Mouse (Mus musculus): ENCODE results near the gene Zfp369. TPM values are rescaled to one million over a fixed set of nuclear protein-coding genes. Genes with fewer than 3 reads are reported as not detected.

Gene Zfp369
- polyA plus RNA-seq, 1 experiment from 2014 or later = 17.3 TPM

- H3K36me3 ChIP-seq (ENCODE audit: control insufficient read depth, insufficient read depth, low read length) = 0 out of 2 replicates have a peak, but pooled peaks cover 2% of the 10 kb centered on the region
- no peak overlapping the region for H3K27ac ChIP-seq (replicated peaks in 1 of 2; ENCODE audit: control insufficient read depth in 1 of 2, insufficient read depth in 1 of 2, low read depth in 2 of 2, low read length in 2 of 2)
- WGBS = 89% methylated on average over 4 of the region's 4 CpGs
- H3K9ac ChIP-seq (ENCODE audit: low read length) = no peak overlapping the region
- ATAC-seq (ENCODE audit: insufficient number of reproducible peaks, insufficient read depth, low FRiP score, low read depth) = no peak
- no peak overlapping the region for H3K4me3 ChIP-seq (ENCODE audit: control insufficient read depth in 1 of 2, insufficient read depth in 1 of 2, low read depth in 1 of 2, low read length in 2 of 2)
- H3K9me3 ChIP-seq (ENCODE audit: control insufficient read depth, low read length) = 0 out of 2 replicates have a peak, but pooled peaks cover 4% of the 10 kb centered on the region
- no peak overlapping the region for H3K4me2 ChIP-seq (ENCODE audit: low read length)
- peaks cover 2 to 11% of the 10 kb centered on the region in 2 experiments; a peak in 1 of 4 replicates for H3K4me1 ChIP-seq (ENCODE audit: control insufficient read depth in 2 of 2, insufficient read depth in 2 of 2, low read length in 2 of 2)
- H3K27me3 ChIP-seq (ENCODE audit: control insufficient read depth, insufficient read depth, low read length) = no peaks in the 10 kb centered on the region
Measured at GRCm38 (mm10) chr13:65243273-65243672, 35.3 kb upstream of the Zfp369 start.

DNA sequence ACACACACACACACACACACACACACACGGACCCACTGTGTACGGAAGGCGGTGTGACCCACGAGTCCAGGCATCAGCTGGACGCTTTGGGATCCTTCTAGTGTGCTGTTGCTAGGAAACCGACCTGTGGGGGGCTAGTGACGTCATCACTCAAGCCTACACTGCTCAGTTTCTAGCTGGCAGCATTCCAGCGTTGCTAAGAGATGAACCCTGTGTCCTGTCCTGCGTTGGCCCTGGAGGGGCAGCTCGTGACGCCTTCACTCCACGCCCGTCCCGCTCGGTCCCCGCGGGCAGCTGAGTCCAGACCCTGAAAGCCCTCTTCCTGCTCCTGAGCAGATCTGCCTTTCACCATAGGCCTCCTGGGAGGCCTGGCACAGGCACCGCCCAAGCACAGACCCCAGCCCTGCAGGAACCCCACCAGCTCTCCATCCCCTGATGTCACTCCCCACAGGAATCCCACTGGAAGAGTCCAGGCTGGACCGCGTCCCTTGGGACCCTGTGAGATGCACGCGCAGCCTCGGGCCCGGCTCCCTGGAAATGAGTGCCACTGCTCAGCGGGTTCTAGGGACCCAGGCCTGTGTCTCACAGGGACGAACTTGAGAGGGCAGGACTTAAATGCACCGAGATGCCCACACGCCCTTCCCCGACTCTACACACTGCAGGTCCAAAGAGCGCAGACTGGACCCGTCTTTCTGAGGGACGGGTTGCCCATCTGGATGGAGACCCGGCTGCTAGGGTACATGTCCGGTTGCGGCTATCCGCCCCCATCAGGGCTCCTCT, 20.2 kb upstream of the Zfp369 start:
- H3K4me3 ChIP-seq (ENCODE audit: control insufficient read depth in 1 of 2, insufficient read depth in 1 of 2, low read depth in 1 of 2, low read length in 2 of 2) = peak overlapping the region; percentile 15 to 24
- H3K9me3 ChIP-seq (ENCODE audit: control insufficient read depth, low read length) = peaks cover 47% of the 10 kb centered on the region
- H3K4me2 ChIP-seq (ENCODE audit: low read length) = peak overlapping the region; percentile 59
- no peaks in the 10 kb centered on the region for H3K36me3 ChIP-seq (ENCODE audit: control insufficient read depth, insufficient read depth, low read length)
- no peak overlapping the region for H3K27ac ChIP-seq (replicated peaks in 1 of 2; ENCODE audit: control insufficient read depth in 1 of 2, insufficient read depth in 1 of 2, low read depth in 2 of 2, low read length in 2 of 2)
- H3K4me1 ChIP-seq (ENCODE audit: control insufficient read depth in 2 of 2, insufficient read depth in 2 of 2, low read length in 2 of 2) = no peaks in the 10 kb centered on the region
- 15% methylated on average over 36 of the region's 36 CpGs for WGBS
- no peak overlapping the region for H3K9ac ChIP-seq (ENCODE audit: low read length)
- peak; percentile 45; the same call in 1 of the 2 replicates for ATAC-seq (ENCODE audit: insufficient number of reproducible peaks, insufficient read depth, low FRiP score, low read depth)
- peaks cover 8% of the 10 kb centered on the region; the same call in 1 of the 2 replicates for H3K27me3 ChIP-seq (ENCODE audit: control insufficient read depth, insufficient read depth, low read length)

GRCm38 (mm10) chr13:65259239-65259638, 19.4 kb upstream of the Zfp369 start, which contains the start of gene Gm10775:
Gm10775 (plus strand) TSS chr13:65259539.
- WGBS = 33% methylated on average over 29 of the region's 29 CpGs

DNA sequence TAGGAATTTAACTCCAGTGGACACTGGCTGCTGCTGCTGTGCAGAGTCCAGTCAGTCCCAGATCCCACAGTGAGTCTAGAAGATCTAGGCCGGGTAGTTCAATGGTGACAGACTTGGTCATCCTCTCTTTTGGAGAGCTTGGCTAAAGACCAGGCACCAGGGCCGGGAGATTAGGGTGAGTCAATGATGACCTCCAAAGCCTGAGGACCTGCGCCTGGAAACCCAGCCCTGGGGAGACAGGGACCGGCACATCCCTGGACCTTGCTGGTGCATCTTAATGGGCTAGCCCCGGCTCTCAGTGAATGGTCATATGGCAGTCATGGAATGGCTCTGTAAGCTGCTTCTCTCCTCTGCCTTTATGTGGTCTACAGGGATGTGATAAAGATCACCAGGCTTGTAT, 16.5 kb upstream of the Zfp369 start:
- H3K4me2 ChIP-seq (ENCODE audit: low read length) = no peak overlapping the region
- H3K4me1 ChIP-seq (ENCODE audit: control insufficient read depth in 2 of 2, insufficient read depth in 2 of 2, low read length in 2 of 2) = no peaks in the 10 kb centered on the region
- WGBS = 93% methylated on average over 5 of the region's 5 CpGs
- peaks cover 8% of the 10 kb centered on the region; the same call in 1 of the 2 replicates for H3K27me3 ChIP-seq (ENCODE audit: control insufficient read depth, insufficient read depth, low read length)
- no peak overlapping the region for H3K9ac ChIP-seq (ENCODE audit: low read length)
- peaks cover 44% of the 10 kb centered on the region for H3K9me3 ChIP-seq (ENCODE audit: control insufficient read depth, low read length)
- ATAC-seq (ENCODE audit: insufficient number of reproducible peaks, insufficient read depth, low FRiP score, low read depth) = no peak
- H3K4me3 ChIP-seq (ENCODE audit: control insufficient read depth in 1 of 2, insufficient read depth in 1 of 2, low read depth in 1 of 2, low read length in 2 of 2) = no peak overlapping the region
- H3K27ac ChIP-seq (replicated peaks in 1 of 2; ENCODE audit: control insufficient read depth in 1 of 2, insufficient read depth in 1 of 2, low read depth in 2 of 2, low read length in 2 of 2) = no peak overlapping the region
- no peaks in the 10 kb centered on the region for H3K36me3 ChIP-seq (ENCODE audit: control insufficient read depth, insufficient read depth, low read length)

More at GRCm38 (mm10) chr13:65259239-65259638, 19.4 kb upstream of the Zfp369 start, which contains the start of gene Gm10775:
- H3K4me1 ChIP-seq (ENCODE audit: control insufficient read depth in 2 of 2, insufficient read depth in 2 of 2, low read length in 2 of 2) = no peaks in the 10 kb centered on the region
- H3K4me2 ChIP-seq (ENCODE audit: low read length) = peak within 1 kb of the TSS; percentile 59
- peaks cover 8% of the 10 kb centered on the region; the same call in 1 of the 2 replicates for H3K27me3 ChIP-seq (ENCODE audit: control insufficient read depth, insufficient read depth, low read length)
- no peak within 1 kb of the TSS for H3K9ac ChIP-seq (ENCODE audit: low read length)
- peak within 1 kb of the TSS; percentile 15 to 24; a peak in 3 of 4 replicates for H3K4me3 ChIP-seq (ENCODE audit: control insufficient read depth in 1 of 2, insufficient read depth in 1 of 2, low read depth in 1 of 2, low read length in 2 of 2)
- H3K27ac ChIP-seq (replicated peaks in 1 of 2; ENCODE audit: control insufficient read depth in 1 of 2, insufficient read depth in 1 of 2, low read depth in 2 of 2, low read length in 2 of 2) = no peak within 1 kb of the TSS
- no peaks in the 10 kb centered on the region for H3K36me3 ChIP-seq (ENCODE audit: control insufficient read depth, insufficient read depth, low read length)
- no peak for ATAC-seq (ENCODE audit: insufficient number of reproducible peaks, insufficient read depth, low FRiP score, low read depth)
- peaks cover 43% of the 10 kb centered on the region for H3K9me3 ChIP-seq (ENCODE audit: control insufficient read depth, low read length)

GRCm38 (mm10) chr13:65277994-65278382, 626 bp upstream of the Zfp369 start:
- Histone ChIP-seq H3K36me3 (ENCODE audit: control insufficient read depth, insufficient read depth, low read length) (no peaks in the 10 kb centered on the region), H3K4me3 (ENCODE audit: control insufficient read depth in 1 of 2, insufficient read depth in 1 of 2, low read depth in 1 of 2, low read length in 2 of 2) (peak overlapping the region; percentile 78 to 81), H3K27me3 (ENCODE audit: control insufficient read depth, insufficient read depth, low read length) (no peaks in the 10 kb centered on the region), H3K4me1 (ENCODE audit: control insufficient read depth in 2 of 2, insufficient read depth in 2 of 2, low read length in 2 of 2) (peaks cover 0 to 8% of the 10 kb centered on the region in 2 experiments; a peak in 2 of 4 replicates), H3K9me3 (ENCODE audit: control insufficient read depth, low read length) (no peaks in the 10 kb centered on the region), H3K27ac (replicated peaks in 1 of 2; ENCODE audit: control insufficient read depth in 1 of 2, insufficient read depth in 1 of 2, low read depth in 2 of 2, low read length in 2 of 2) (peak overlapping the region; percentile 89 to 91), H3K9ac (ENCODE audit: low read length) (peak overlapping the region; percentile 84), H3K4me2 (ENCODE audit: low read length) (peak overlapping the region; percentile 65)
- no peak for ATAC-seq (ENCODE audit: insufficient number of reproducible peaks, insufficient read depth, low FRiP score, low read depth)
- 9% methylated on average over 9 of the region's 9 CpGs for WGBS

- Histone ChIP-seq H3K27me3 (ENCODE audit: control insufficient read depth, insufficient read depth, low read length) (no peaks in the 10 kb centered on the region), H3K27ac (replicated peaks in 1 of 2; ENCODE audit: control insufficient read depth in 1 of 2, insufficient read depth in 1 of 2, low read depth in 2 of 2, low read length in 2 of 2) (no peak overlapping the region), H3K4me3 (ENCODE audit: control insufficient read depth in 1 of 2, insufficient read depth in 1 of 2, low read depth in 1 of 2, low read length in 2 of 2) (no peak overlapping the region), H3K9me3 (ENCODE audit: control insufficient read depth, low read length) (peaks cover 46% of the 10 kb centered on the region), H3K4me1 (ENCODE audit: control insufficient read depth in 2 of 2, insufficient read depth in 2 of 2, low read length in 2 of 2) (no peaks in the 10 kb centered on the region), H3K9ac (ENCODE audit: low read length) (no peak overlapping the region), H3K36me3 (ENCODE audit: control insufficient read depth, insufficient read depth, low read length) (peaks cover 67% of the 10 kb centered on the region), H3K4me2 (ENCODE audit: low read length) (no peak overlapping the region)
- ATAC-seq (ENCODE audit: insufficient number of reproducible peaks, insufficient read depth, low FRiP score, low read depth) = no peak
- 86% methylated on average over 2 of the region's 2 CpGs for WGBS
Measured at GRCm38 (mm10) chr13:65286771-65287170, 8.2 kb downstream of the Zfp369 start.

DNA sequence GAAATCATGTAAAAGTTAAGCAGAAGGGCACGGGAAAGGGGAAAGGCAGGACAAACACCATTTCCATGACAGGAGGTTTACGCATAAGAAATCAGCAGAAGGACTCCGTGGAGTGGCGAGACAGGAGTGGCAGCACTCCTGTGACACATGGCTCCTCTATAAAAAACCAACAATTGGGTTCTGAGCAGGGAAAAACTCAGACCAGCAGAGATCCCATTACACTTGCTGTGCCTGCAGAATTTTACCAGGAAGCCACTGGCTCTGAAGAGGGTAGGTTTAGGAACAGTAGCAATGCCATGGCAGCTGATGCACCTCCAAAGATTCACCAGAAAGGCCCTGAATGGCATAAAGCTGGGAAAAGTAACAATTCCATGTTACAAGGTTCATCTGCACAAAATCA, 17.7 kb downstream of the Zfp369 start:
- WGBS = 93% methylated on average over 4 of the region's 4 CpGs
- no peak overlapping the region for H3K27ac ChIP-seq (replicated peaks in 1 of 2; ENCODE audit: control insufficient read depth in 1 of 2, insufficient read depth in 1 of 2, low read depth in 2 of 2, low read length in 2 of 2)
- peaks cover 53% of the 10 kb centered on the region for H3K9me3 ChIP-seq (ENCODE audit: control insufficient read depth, low read length)
- no peak overlapping the region for H3K4me3 ChIP-seq (ENCODE audit: control insufficient read depth in 1 of 2, insufficient read depth in 1 of 2, low read depth in 1 of 2, low read length in 2 of 2)
- ATAC-seq (ENCODE audit: insufficient number of reproducible peaks, insufficient read depth, low FRiP score, low read depth) = no peak
- peaks cover 63% of the 10 kb centered on the region for H3K36me3 ChIP-seq (ENCODE audit: control insufficient read depth, insufficient read depth, low read length)
- H3K4me2 ChIP-seq (ENCODE audit: low read length) = no peak overlapping the region
- no peaks in the 10 kb centered on the region for H3K4me1 ChIP-seq (ENCODE audit: control insufficient read depth in 2 of 2, insufficient read depth in 2 of 2, low read length in 2 of 2)
- H3K27me3 ChIP-seq (ENCODE audit: control insufficient read depth, insufficient read depth, low read length) = no peaks in the 10 kb centered on the region
- no peak overlapping the region for H3K9ac ChIP-seq (ENCODE audit: low read length)
